Mouse (Mus musculus): ENCODE measurements at regions not wholly inside any gene's neighbourhood (a gene's known extent, or its start where the extent isn't known, plus 50 kb on each side); places are given as distances from the start of the nearest gene placed in this dataset.

DNA sequence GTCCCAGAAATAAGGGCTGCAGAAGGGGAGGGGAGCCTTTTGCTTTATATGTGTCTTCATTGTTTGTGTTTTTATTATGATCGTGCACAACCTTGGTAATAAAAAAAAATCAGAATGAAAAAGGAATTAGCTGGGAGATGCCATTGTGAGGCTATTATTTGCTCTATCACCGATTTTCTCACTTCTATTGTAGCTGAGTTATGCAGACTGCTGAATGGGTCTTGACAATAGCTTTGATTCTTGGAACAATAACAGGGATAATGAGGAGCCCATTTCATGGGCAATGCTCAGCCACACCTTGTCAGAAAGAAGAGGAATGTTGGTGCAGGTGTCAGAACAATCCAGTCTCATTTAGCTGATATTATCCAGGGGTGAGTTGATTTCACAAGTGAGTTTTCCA lies 160.6 kb upstream of the Ralgapa2 start:
- TF ChIP-seq GATA4 (IDR thresholded peaks at IDR 0.05; ENCODE audit: insufficient replicate concordance, low read length), result no peak

- no peak for TF ChIP-seq GATA4 (IDR thresholded peaks at IDR 0.05; ENCODE audit: insufficient replicate concordance, low read length)
Measured at GRCm38 (mm10) chr2:146681979-146682378, 169.8 kb upstream of the Ralgapa2 start.

DNA sequence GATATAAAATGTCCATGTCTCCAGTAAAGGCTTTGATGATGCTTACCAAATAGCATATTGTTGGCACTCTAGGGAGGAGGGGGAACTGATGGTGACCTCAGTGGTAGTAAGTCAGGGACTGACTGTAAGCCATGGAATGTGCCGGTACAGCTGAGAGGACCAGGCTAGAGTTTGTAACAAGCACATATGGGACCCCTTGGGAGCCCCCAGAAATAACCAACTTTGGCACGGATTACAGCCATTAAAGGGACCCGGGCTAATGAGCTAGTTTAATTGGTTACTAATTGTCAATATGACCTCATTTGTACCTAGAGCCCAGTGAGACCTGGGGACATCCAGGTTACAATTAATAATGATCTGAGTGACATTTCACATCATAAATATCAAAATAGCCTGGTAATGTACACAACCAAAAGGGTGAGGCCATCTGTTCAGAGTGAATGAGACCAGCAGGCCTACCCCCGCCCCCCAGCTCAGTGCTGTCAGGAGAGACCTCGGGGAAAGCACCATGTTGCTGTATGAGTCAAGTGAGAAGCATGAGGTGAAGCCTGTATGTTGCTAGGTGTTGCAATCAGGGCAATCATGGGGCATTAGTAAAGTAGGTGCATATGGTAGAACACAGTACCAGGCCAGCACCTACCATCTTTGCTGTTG lies 169.7 kb upstream of the Kiz start:
- TF ChIP-seq GATA4 (IDR thresholded peaks at IDR 0.05; ENCODE audit: insufficient replicate concordance, low read length), result no peak

DNA sequence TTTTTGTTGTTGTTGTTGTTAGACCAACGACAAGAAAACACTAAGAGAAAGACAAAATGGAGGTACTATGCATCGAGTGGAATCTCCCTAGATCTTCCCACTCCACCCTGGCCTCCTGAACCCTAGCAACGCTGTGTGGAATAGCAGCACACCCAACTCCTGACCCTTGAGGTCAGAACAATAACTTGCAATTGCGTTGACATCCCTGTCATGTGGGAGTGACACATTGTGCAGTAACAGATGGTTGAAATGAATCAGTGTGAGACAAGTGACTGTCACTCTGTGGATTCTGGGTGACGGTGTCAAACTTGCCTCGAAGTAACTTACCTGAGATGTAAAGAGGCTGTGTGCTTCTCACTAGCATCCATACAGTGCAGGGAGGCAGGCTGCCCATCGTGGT lies 167.1 kb upstream of the Kiz start:
- TF ChIP-seq GATA4 (IDR thresholded peaks at IDR 0.05; ENCODE audit: insufficient replicate concordance, low read length), result no peak

- no peak for TF ChIP-seq GATA4 (IDR thresholded peaks at IDR 0.05; ENCODE audit: insufficient replicate concordance, low read length)
Measured at GRCm38 (mm10) chr2:146693484-146693883, 162.2 kb upstream of the Kiz start.

DNA sequence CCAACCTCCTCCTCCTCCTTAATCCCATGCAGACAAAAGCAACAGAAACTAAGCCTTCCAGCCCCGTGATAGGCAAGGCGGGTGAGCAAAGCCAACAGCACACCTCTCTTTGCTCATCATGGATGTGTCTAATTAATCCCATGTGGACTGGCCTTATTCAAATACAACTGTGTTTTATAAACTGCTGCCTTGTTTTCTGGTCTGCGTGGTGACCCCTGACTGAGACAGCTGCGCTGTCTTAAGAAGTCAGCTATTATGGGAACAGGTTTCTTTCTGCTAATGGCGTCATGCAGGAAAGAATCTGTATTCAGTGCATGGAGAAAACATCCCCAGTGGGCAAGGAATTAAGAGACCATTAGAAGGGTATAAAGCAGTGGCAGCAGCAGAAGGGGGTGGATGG lies 161.6 kb upstream of the Kiz start:
- no peak for TF ChIP-seq GATA4 (IDR thresholded peaks at IDR 0.05; ENCODE audit: insufficient replicate concordance, low read length)

- no peak for TF ChIP-seq GATA4 (IDR thresholded peaks at IDR 0.05; ENCODE audit: insufficient replicate concordance, low read length)
Measured at GRCm38 (mm10) chr2:146696277-146696676, 159.4 kb upstream of the Kiz start.

DNA sequence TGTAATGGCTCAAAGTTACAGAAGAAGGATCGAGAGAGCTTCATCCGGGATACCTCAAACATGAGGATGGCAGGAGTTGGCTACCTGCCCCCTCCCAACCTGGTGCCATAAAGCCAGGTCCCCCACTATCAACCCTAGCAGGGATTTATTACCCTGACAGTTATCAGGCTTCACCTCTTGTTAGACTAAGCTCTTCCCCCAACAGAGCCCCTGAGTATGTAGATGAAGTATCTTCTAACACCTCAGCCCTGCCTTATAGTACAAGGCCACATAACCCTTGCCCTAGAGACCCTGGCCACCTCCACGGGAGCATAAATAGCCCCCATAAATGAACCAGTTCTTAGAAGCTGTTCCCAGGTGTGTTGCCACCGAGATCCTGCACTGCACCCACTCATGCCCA lies 158.9 kb upstream of the Kiz start:
- TF ChIP-seq GATA4 (IDR thresholded peaks at IDR 0.05; ENCODE audit: insufficient replicate concordance, low read length), result no peak

DNA sequence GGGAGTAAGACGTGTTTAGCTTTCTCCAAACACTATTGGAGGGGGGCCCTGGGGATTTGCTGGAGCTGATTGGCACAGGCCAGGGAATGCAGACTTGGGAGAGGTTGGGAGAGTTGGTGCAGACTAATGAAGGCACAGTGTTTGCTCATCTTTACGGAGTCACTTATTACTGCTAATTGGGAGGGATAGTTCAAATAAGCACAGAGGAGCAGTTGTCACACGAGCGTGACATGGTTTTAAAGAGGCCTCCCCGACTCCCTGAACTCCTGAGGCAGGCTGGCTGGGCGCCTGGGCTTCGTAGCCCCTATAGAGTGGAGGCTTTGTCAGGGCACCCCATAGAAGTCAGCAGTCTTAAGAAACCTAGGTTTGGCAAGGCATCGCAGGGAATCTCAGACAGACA lies 145.0 kb upstream of the Kiz start:
- TF ChIP-seq GATA4 (IDR thresholded peaks at IDR 0.05; ENCODE audit: insufficient replicate concordance, low read length), result no peak

DNA sequence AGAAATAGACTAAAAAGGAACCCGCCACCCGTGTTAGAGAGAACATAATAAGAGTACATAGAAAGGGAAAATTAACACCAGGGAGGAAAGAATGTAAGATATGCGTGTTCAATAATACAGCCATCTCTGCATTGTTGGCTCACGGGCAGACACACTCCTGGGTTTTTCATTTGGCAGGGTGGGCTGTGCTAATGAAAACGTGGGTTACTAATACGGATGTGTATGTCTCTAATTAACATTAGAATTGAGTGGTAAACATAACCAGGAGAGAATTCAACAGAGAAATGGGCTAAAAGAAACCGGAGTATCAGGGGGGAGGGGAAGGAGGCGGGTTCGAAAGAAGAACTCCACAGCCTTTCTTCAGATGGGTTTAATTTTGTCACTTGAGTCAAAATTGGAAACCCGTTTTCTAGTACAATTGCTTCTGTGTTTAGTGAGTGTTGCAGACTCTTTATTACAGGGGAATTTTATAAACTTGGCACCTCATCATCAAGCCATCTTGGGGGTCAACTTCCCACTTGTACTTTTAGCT lies 134.4 kb upstream of the Kiz start:
- no peak for TF ChIP-seq GATA4 (IDR thresholded peaks at IDR 0.05; ENCODE audit: insufficient replicate concordance, low read length)

- no peak for TF ChIP-seq GATA4 (IDR thresholded peaks at IDR 0.05; ENCODE audit: insufficient replicate concordance, low read length)
Measured at GRCm38 (mm10) chr2:146722351-146723025, 133.2 kb upstream of the Kiz start.

- no peak for TF ChIP-seq GATA4 (IDR thresholded peaks at IDR 0.05; ENCODE audit: insufficient replicate concordance, low read length)
Measured at GRCm38 (mm10) chr2:146723172-146723571, 132.5 kb upstream of the Kiz start.

- TF ChIP-seq GATA4 (IDR thresholded peaks at IDR 0.05; ENCODE audit: insufficient replicate concordance, low read length), result no peak
Measured at GRCm38 (mm10) chr2:146723671-146724070, 132.0 kb upstream of the Kiz start.

DNA sequence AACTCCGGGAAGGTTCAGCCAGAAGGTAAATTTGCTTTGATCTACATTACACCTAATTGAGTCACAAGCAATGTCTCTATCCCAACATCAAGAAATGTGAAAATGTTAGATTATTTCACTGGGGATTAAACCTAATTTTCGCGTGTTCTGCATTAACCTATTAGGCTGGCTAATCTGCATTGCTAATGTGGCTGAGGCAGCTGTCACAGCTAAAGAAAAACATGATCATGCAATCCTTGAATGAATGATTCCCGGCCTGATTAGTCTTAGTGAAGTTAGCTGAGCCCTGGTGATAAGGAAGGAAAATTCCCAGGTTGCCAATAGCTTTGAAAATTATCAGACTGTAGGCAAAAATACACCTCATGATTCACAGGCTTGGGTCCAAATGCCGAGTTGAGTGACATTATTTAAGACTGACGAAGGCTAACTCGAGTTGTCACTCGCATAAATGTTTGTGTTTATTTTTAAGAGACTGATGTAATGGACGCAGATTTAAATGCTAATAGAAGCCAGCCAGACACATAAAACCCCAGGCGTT lies 131.5 kb upstream of the Kiz start:
- TF ChIP-seq GATA4 (IDR thresholded peaks at IDR 0.05; ENCODE audit: insufficient replicate concordance, low read length), result no peak

- no peak for TF ChIP-seq GATA4 (IDR thresholded peaks at IDR 0.05; ENCODE audit: insufficient replicate concordance, low read length)
Measured at GRCm38 (mm10) chr2:146724924-146725555, 130.6 kb upstream of the Kiz start.

GRCm38 (mm10) chr2:146728693-146729092 lies 127.0 kb upstream of the Kiz start:
- no peak for TF ChIP-seq GATA4 (IDR thresholded peaks at IDR 0.05; ENCODE audit: insufficient replicate concordance, low read length)

All from liver, adult (tissue).